Mouse (Mus musculus) gastrocnemius, postnatal 4 days (tissue): Measurements from ENCODE around the gene Trim23. TPM values are rescaled to one million over a fixed set of nuclear protein-coding genes. Genes with fewer than 3 reads are reported as not detected.

Experiments
- DNase-seq, 2 experiments: peaks; one replicate each; pipeline ENCODE4 v3.0.0; 2021 to 2022; ENCODE audit warnings: low spot score in 2 of 2, mixed read lengths in 2 of 2
- total RNA-seq, 2 experiments: library from RNA; stranded (reverse); gene quantifications; 2 replicates each; pipeline ENCODE4 v1.2.3; 2021

Trim23 gene
- total RNA-seq, 2 experiments from 2014 or later = 19.7 to 23.0 TPM

- DNase-seq = no peak
These were observed 50.6 kb downstream of the Trim23 start for GRCm38 (mm10) chr13:104229181-104229580.

Other genes starting within 250 kb of the Trim23 start
- gene Nln, start 69.2 kb upstream of the Trim23 start, total RNA-seq = 10 to 100 TPM; 15.3 TPM
- gene Sgtb, start 69.1 kb upstream of the Trim23 start, total RNA-seq = 1 to 10 TPM; 3.3 to 3.5 TPM
- gene Trappc13, start 328 bp upstream of the Trim23 start, total RNA-seq = 10 to 100 TPM; 35.1 to 39.7 TPM
- 10 to 100 TPM in 1 of 2 experiments, 1 to 10 TPM in 1; 6.5 to 10.2 TPM for gene Cenpk, start 49.8 kb downstream of the Trim23 start, total RNA-seq
- gene Ppwd1, start 50.0 kb downstream of the Trim23 start, total RNA-seq = 10 to 100 TPM; 11.5 to 13.8 TPM
- 1 to 10 TPM; 3.2 to 4.4 TPM for gene Adamts6, start 109.0 kb downstream of the Trim23 start, total RNA-seq